Mouse (Mus musculus): ENCODE results near the gene Sh3bgr. TPM values are rescaled to one million over a fixed set of nuclear protein-coding genes. Genes with fewer than 3 reads are reported as not detected.

Sh3bgr gene
- 1 to 10 TPM; 2.3 to 2.7 TPM for total RNA-seq (2021)

GRCm38 (mm10) chr16:96199913-96200701, at the start of gene Sh3bgr:
Gene Sh3bgr (plus strand): TSS chr16:96200450.
- DNase-seq (ENCODE audit: extremely low spot score in 1 of 2, low spot score in 1 of 2): peak in 1 of 2 experiments; percentile 7

- DNase-seq (ENCODE audit: extremely low spot score in 1 of 2, low spot score in 1 of 2): no peak
Observed at GRCm38 (mm10) chr16:96150995-96151394, 49.3 kb upstream of the Sh3bgr start.

- DNase-seq (ENCODE audit: extremely low spot score in 1 of 2, low spot score in 1 of 2): peak; percentile 42 to 78
Observed at GRCm38 (mm10) chr16:96151551-96151950, 48.7 kb upstream of the Sh3bgr start.

GRCm38 (mm10) chr16:96154476-96154875, 45.8 kb upstream of the Sh3bgr start:
- DNase-seq (ENCODE audit: extremely low spot score in 1 of 2, low spot score in 1 of 2): no peak

- DNase-seq (ENCODE audit: extremely low spot score in 1 of 2, low spot score in 1 of 2): peak in 1 of 2 experiments; percentile 40
Observed at GRCm38 (mm10) chr16:96156019-96156418, 44.2 kb upstream of the Sh3bgr start.

- DNase-seq (ENCODE audit: extremely low spot score in 1 of 2, low spot score in 1 of 2): no peak
Observed at GRCm38 (mm10) chr16:96157171-96157570, 43.1 kb upstream of the Sh3bgr start.

GRCm38 (mm10) chr16:96158511-96159080, 41.7 kb upstream of the Sh3bgr start:
- no peak for DNase-seq (ENCODE audit: extremely low spot score in 1 of 2, low spot score in 1 of 2)

GRCm38 (mm10) chr16:96159091-96159731, 41.0 kb upstream of the Sh3bgr start:
- peak; percentile 37 to 57 for DNase-seq (ENCODE audit: extremely low spot score in 1 of 2, low spot score in 1 of 2)

- no peak for DNase-seq (ENCODE audit: extremely low spot score in 1 of 2, low spot score in 1 of 2)
Observed at GRCm38 (mm10) chr16:96159794-96160346, 40.4 kb upstream of the Sh3bgr start.

- DNase-seq (ENCODE audit: extremely low spot score in 1 of 2, low spot score in 1 of 2): no peak
Observed at GRCm38 (mm10) chr16:96160927-96161326, 39.3 kb upstream of the Sh3bgr start.

GRCm38 (mm10) chr16:96161336-96161735, 38.9 kb upstream of the Sh3bgr start:
- DNase-seq (ENCODE audit: extremely low spot score in 1 of 2, low spot score in 1 of 2): no peak

- no peak for DNase-seq (ENCODE audit: extremely low spot score in 1 of 2, low spot score in 1 of 2)
Observed at GRCm38 (mm10) chr16:96165723-96166264, 34.5 kb upstream of the Sh3bgr start.

- no peak for DNase-seq (ENCODE audit: extremely low spot score in 1 of 2, low spot score in 1 of 2)
Observed at GRCm38 (mm10) chr16:96168837-96169236, 31.4 kb upstream of the Sh3bgr start.

GRCm38 (mm10) chr16:96173648-96174047, 26.6 kb upstream of the Sh3bgr start:
- DNase-seq (ENCODE audit: extremely low spot score in 1 of 2, low spot score in 1 of 2): no peak

- DNase-seq (ENCODE audit: extremely low spot score in 1 of 2, low spot score in 1 of 2): no peak
Observed at GRCm38 (mm10) chr16:96175399-96175798, 24.9 kb upstream of the Sh3bgr start.

GRCm38 (mm10) chr16:96179156-96179555, 21.1 kb upstream of the Sh3bgr start:
- DNase-seq (ENCODE audit: extremely low spot score in 1 of 2, low spot score in 1 of 2): no peak

GRCm38 (mm10) chr16:96187619-96188018, 12.6 kb upstream of the Sh3bgr start:
- DNase-seq (ENCODE audit: extremely low spot score in 1 of 2, low spot score in 1 of 2): no peak

GRCm38 (mm10) chr16:96191531-96192506, 8.4 kb upstream of the Sh3bgr start, which contains the start of gene Lca5l:
Gene Lca5l (minus strand): TSS chr16:96192271.
- DNase-seq (ENCODE audit: extremely low spot score in 1 of 2, low spot score in 1 of 2): peak; percentile 96 to 99

- no peak for DNase-seq (ENCODE audit: extremely low spot score in 1 of 2, low spot score in 1 of 2)
Observed at GRCm38 (mm10) chr16:96200702-96201028, 415 bp downstream of the Sh3bgr start.

Data from layer of hippocampus, postnatal 25 days (tissue).